Mouse (Mus musculus) heart, adult 10 weeks (tissue): Measurements from ENCODE around the gene Adgre4. TPM values are rescaled to one million over a fixed set of nuclear protein-coding genes. Genes with fewer than 3 reads are reported as not detected.

Experiments used
- polyA plus RNA-seq: library from polyadenylated mRNA; stranded (reverse); fragments of 350-450 nt; fragmentation: Illumina TruSeq; extraction: RNeasy Lipid Tissue Mini Kit (QIAGEN cat#74804); gene quantifications from one replicate; pipeline ENCODE4 v1.2.3, GENCODE M21; 2014; ENCODE audit warnings: low read depth, low replicate concordance

Gene Adgre4
- 0.37 TPM for polyA plus RNA-seq

GRCm38 (mm10) chr17:55749786-55750185, at the start of gene Adgre4:
Gene Adgre4 (plus strand): TSS chr17:55749984.

GRCm38 (mm10) chr17:55711984-55712811, 37.6 kb upstream of the Adgre4 start, which contains the start of gene Pot1b:
Gene Pot1b (minus strand): TSS chr17:55712628.

GRCm38 (mm10) chr17:55878636-55879369, 129.0 kb downstream of the Adgre4 start, which contains the start of gene Zfp119a:
Gene Zfp119a (minus strand): TSS chr17:55878930.

Other genes with a start within 250 kb of the Adgre4 start
- not detected for gene Vmn2r118, start 124.8 kb upstream of the Adgre4 start, polyA plus RNA-seq
- 7.7 TPM for gene Pot1b, start 37.4 kb upstream of the Adgre4 start, polyA plus RNA-seq
- gene Zfp119a, start 128.9 kb downstream of the Adgre4 start, polyA plus RNA-seq = 4.1 TPM
- gene Zfp959, start 142.1 kb downstream of the Adgre4 start, polyA plus RNA-seq = 5.3 TPM
- 3.5 TPM for gene Zfp119b, start 199.5 kb downstream of the Adgre4 start, polyA plus RNA-seq
- 0.68 TPM for gene Ebi3, start 202.7 kb downstream of the Adgre4 start, polyA plus RNA-seq
- 7.9 TPM for gene Yju2, start 209.1 kb downstream of the Adgre4 start, polyA plus RNA-seq
- gene Shd, start 220.5 kb downstream of the Adgre4 start, polyA plus RNA-seq = 1.4 TPM
- not detected for gene Fsd1, start 236.5 kb downstream of the Adgre4 start, polyA plus RNA-seq